Mouse (Mus musculus): ENCODE results near the gene Ufc1.

The Ufc1 gene

DNA sequence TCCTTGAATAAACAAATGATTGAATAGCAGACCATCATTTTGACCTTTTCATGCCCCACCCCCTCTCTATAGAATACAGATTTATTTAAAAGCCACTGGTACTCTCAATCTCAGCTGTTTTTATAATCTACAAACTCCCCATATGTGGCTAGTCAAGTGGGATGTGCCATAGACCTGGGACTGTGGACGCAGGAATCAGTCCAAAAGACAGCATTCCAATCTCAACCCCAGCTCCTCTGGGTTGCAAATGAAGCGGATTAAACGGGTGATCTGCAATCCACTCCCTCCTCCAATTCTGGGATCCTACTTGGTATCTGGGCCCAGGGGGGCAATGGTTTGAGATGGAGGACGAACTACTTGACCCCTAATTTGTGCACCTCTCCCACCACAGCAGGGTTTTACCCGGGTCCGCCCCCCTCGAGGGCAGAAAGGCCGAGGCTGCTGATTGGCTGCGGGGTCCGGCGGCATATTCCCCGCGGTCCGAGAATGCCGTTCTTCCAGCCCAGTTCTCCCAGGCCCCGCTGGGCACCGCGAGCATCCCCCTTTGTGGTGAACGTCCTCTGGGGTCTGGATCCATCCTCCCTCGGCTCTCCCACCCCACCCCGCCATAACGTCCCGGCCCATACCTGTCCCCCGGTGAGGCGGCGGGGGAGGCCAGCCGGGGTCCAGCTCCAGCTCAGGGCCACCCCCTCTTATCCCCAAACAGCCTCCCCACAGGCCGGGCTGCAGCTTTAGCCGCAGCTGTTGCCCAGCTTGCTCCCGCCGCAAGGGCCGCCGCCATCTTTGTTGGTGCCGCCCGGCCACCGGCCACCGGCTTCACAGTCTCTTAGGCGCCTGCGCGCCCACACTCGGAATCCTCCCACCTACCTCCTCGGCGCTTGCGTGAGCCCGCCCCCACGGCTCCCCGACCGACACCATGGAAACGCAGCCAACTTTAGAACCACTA, 7.4 kb downstream of the Ufc1 start, which contains the start of gene Usp21:
Usp21 (minus strand) TSS at position 856 of the 946 bp plus-strand sequence.
- DNase-seq (ENCODE audit: extremely low spot score, low read depth, low spot score) = peak; percentile 81

GRCm38 (mm10) chr1:171286517-171286916, 8.3 kb downstream of the Ufc1 start:
- DNase-seq (ENCODE audit: extremely low spot score, low read depth, low spot score) = no peak

GRCm38 (mm10) chr1:171285096-171285892, 9.5 kb downstream of the Ufc1 start:
- DNase-seq (ENCODE audit: extremely low spot score, low read depth, low spot score) = no peak

GRCm38 (mm10) chr1:171284491-171284890, 10.3 kb downstream of the Ufc1 start:
- DNase-seq (ENCODE audit: extremely low spot score, low read depth, low spot score) = no peak

- DNase-seq (ENCODE audit: extremely low spot score, low read depth, low spot score) = no peak
Measured at GRCm38 (mm10) chr1:171283188-171284160, 11.3 kb downstream of the Ufc1 start.

DNA sequence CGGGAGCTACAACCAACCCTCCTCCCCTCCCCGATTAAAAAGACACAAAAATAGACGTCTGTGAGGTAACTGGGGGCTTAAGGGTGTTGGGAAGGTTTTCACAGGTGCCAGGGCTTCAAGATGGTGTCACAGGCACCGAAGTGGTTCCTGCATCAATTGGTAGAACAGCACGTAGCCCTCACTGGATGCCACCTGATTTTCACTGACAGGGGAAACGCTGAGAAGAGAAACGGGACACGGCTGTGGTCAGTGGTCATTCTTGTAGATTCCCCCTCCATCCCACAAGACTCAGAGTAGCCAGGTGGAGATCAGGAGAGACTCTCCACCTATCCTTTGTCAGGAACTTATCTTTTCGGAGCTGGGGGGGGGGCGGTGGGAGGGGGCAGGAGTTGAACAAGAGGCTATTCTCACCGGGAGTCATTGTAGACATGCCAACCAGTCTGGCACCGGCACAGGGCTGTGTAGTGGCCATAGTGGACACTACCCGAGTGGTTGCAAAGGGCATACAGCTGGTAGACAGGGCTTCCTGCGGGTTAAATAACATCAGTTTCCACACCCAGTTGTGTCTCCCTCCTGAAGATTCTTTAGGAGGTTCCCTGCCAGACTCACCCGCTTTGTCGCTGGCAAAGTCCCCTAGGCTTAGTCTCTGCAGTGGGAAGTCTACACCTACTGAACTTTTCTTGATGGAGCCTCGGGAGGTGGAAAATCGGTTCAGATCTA, 12.6 kb downstream of the Ufc1 start:
- DNase-seq (ENCODE audit: extremely low spot score, low read depth, low spot score) = no peak

GRCm38 (mm10) chr1:171281528-171281923, 13.3 kb downstream of the Ufc1 start:
- no peak for DNase-seq (ENCODE audit: extremely low spot score, low read depth, low spot score)

DNA sequence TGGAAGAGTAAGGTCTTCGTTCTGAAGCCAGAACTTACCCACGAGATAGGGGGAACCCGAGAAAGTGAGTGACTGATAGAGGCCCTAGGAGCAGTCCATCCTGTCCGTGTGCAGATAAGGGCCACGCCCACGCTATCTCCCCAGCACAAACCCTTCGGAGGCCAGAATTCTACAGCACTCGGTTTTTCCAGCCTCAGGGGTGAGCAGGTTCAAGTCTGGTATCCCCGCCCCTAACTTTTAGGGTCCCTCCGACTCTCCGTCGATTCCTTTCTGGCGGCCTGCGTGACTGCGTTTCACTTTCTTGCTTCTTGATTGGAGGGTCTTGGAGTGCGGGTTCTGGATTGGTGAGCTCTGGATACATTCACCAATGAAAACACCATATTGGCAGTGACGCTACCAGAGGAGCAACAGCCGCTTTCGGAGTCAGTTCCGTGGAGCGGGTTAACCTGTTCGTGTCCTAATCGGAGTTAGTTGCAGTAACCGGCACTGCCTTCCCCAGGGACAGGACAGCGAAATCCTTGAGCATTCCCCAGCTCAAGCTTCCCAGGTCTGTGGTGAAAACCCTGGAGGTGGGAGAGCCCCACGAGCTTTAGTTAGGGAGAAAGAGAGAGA, 13.8 kb downstream of the Ufc1 start, which contains the start of gene Ppox:
Ppox (minus strand) TSS at position 271 of the 612 bp plus-strand sequence.
- peak; percentile 97 for DNase-seq (ENCODE audit: extremely low spot score, low read depth, low spot score)

DNA sequence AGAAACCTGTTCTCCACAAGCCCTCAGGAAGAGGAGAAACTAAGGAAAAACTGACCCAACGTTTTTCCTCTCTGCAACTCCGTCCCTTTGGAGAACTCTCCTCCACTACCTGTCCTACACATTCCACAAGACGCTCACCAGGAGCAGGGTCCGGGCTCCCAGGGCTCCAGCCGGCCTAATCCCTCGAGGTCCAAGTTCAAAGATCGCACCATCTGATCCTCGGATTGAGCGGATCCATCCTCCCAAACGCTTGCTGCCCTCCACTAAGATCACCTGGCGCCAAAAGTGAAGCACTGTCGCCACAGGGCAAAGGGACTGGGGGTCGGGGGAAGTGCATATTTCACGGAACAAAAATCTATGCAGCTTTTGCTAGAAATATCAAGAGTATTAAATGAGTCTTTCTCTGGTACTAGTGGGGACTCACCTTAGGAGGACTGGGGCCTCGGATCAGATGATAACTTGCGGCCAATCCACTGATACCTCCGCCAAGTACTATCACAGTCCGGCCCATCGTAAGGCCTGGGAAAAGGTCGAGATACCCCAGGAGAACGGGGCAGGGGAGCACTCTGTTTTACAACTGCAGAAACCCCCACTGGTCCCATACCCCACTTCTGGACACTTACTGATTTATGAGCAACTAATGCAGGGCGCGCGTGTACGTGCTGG, 14.4 kb downstream of the Ufc1 start:
- DNase-seq (ENCODE audit: extremely low spot score, low read depth, low spot score) = no peak

DNA sequence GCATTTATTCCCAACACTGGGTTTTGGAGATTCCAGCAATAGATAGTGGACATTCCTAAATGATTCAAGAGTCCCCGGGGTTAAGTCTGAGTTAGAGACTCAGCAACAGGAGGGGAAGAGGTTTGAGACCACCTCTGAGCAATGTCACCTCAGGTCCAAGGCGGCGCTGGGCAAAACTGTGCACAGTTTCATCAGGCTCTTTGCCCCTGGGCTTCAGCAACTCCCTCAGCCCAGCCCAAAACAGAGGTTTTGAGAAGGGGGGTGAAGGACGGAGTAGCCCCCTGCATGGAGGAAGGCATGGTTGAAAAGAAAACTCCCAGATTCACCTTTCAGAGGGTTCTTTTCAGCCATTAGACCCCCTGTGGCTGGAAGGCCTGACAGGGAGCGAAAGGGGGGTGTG, 15.1 kb downstream of the Ufc1 start:
- no peak for DNase-seq (ENCODE audit: extremely low spot score, low read depth, low spot score)

DNA sequence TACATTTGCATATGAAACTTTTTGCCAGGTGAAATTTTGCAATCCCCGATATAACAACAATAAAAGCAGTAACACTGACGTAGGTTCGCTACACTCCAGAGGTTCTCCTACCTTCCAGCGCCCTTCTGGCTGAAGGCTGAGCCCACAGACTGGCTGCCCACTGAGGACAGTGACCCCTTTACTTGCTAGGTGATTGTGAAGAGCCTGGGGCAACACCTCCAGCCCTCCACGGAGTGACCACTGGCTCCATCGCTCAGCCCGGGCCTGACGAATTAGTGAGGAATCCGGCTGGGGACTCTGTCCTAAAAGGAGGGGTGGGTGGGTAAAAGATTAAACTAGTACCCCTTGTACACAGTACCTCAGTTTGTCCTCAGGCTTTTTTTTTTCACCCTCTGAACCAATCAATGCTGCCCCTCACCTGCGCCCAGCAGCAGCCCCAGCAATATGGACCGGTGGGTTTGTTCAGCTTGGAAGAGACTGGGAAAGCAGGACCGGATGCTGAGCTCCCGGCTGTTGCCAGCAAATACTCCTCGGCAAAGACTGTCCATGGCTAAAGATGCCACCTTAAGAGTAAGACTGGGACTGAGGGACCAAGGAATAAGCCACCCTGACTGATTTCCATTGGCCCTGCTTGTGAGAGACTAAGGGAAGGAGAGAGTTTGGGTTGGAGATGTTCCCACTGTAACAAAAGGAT, 15.7 kb downstream of the Ufc1 start:
- DNase-seq (ENCODE audit: extremely low spot score, low read depth, low spot score) = no peak

DNA sequence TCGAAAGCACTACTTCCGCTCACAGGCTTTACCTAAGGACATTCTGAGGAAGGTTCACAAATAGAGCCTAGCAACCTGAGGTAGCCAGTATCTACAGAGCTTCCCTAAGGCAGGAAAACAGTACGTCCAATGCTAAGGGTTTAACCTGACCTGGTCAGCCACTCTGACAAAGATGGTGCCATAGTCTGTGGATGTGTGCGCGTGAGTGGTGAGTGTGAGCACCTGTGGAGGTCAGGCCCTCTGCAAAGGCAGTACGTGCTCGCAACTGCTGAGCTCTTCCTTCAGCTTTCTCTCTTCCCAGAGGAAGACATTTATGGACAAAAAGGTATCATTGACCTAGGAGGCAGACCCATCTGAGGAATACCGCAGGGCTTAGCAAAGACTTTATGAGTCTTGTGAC, 16.4 kb downstream of the Ufc1 start:
- no peak for DNase-seq (ENCODE audit: extremely low spot score, low read depth, low spot score)

DNA sequence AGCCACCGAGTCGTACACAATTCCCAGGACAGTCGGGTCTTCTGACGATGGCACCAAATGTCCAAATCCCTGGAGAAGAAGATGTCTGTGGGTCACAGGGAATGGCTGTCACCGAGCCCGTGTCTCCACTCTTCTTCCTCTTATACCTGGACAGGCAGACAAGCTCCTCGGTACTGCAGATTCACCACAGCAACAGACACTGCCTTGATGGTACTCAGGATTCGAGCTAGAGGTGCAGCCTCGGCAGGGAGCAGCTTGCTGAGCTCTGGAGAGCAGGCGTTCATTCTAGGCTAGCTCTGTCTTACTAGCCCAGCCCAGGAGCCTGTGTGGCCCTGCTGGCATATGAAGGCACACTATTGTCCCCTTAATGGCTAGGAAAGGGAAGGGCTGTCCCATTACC, 17.1 kb downstream of the Ufc1 start:
- no peak for DNase-seq (ENCODE audit: extremely low spot score, low read depth, low spot score)

GRCm38 (mm10) chr1:171276110-171276748, 18.6 kb downstream of the Ufc1 start:
- DNase-seq (ENCODE audit: extremely low spot score, low read depth, low spot score) = no peak

- no peak for DNase-seq (ENCODE audit: extremely low spot score, low read depth, low spot score)
Measured at GRCm38 (mm10) chr1:171275144-171275734, 19.6 kb downstream of the Ufc1 start.

DNA sequence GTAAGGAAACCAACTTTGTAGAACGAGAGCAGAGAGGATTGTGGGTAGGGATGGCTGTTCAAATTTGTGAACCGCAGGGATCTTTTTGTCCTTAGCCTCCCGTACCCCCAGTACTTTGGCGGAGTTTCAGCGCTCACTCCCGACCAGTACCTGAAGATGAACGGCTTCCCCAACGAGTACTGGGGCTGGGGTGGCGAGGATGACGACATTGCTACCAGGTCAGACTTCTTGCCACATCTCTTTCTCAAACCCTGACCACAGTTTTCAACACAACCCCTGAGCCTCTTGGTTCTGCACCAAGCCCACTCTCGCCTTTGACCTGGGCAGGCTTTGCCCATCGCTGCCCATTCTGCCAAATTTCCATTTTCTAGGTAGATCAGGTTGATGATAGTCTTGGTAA, 20.7 kb downstream of the Ufc1 start:
- DNase-seq (ENCODE audit: extremely low spot score, low read depth, low spot score) = no peak

DNA sequence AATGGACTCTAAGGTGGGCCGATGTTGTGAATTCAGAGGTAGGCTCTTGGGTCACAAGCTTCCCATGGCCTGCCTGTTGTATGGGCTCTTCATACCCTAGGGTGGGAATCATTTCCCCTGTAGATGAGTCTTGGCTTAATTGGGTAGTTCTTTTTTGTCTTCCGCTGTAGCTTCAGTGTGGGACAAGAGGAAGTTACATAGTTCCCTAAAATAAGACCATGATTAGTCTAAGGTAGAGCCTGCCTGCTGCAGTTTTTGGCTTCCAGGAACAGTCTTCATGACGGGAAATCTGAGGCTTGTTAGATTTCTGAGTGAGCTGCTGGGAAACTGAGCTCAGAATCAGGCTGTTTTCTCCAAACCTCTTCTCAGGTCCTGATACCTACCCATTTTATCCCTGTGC, 22.7 kb downstream of the Ufc1 start:
- no peak for DNase-seq (ENCODE audit: extremely low spot score, low read depth, low spot score)

- no peak for DNase-seq (ENCODE audit: extremely low spot score, low read depth, low spot score)
Measured at GRCm38 (mm10) chr1:171271622-171272021, 23.2 kb downstream of the Ufc1 start.

All from hindlimb bud, embryonic 11.5 days (tissue).